16 mouse cellular contexts compared by ENCODE assay signal in genomic region chr14:20431726-20432125, GRCm38 (mm10). TPM values are rescaled to one million over a fixed set of nuclear protein-coding genes. Genes with fewer than 3 reads are reported as not detected.
"Had no signal": no experiment of that assay in that cellular context is flagged by ENCODE, and none has a peak within 500 bp of the region (broad histone marks: within the 10 kb centered on the region; RNA-seq: fewer than 3 reads in every experiment).

No protein-coding gene starts in this region.

- ATAC-seq: liver, postnatal 0 days; midbrain, embryonic 15.5 days had no signal

- H3K9ac ChIP-seq: kidney, embryonic 15.5 days; liver, embryonic 13.5 days; liver, postnatal 0 days; lung, embryonic 15.5 days; midbrain, embryonic 15.5 days; neural tube, embryonic 13.5 days had no signal

- DNase-seq: kidney, postnatal 25 days; liver; liver, embryonic 13.5 days; liver, postnatal 0 days; lung, postnatal 14 days; thymus, postnatal 36 days had no signal

- H3K4me2 ChIP-seq: kidney, embryonic 15.5 days; liver, embryonic 13.5 days; lung, embryonic 15.5 days; midbrain, embryonic 11.5 days; midbrain, embryonic 15.5 days; neural tube, embryonic 13.5 days had no signal

- H3K27ac ChIP-seq: kidney, embryonic 15.5 days; left cerebral cortex, adult 2 months; liver, embryonic 13.5 days; lung, embryonic 15.5 days; macrophage; midbrain, embryonic 15.5 days; neural tube, embryonic 13.5 days had no signal

- H3K4me3 ChIP-seq: kidney, embryonic 15.5 days; left cerebral cortex, adult 2 months; liver, embryonic 13.5 days; lung, embryonic 15.5 days; megakaryocyte, embryonic 14.5 days; midbrain, embryonic 15.5 days; neural tube, embryonic 13.5 days had no signal

- H3K27me3 ChIP-seq: kidney, embryonic 15.5 days; liver, embryonic 13.5 days; lung, embryonic 15.5 days; midbrain, embryonic 15.5 days; neural tube, embryonic 13.5 days had no signal

- H3K9me3 ChIP-seq: kidney, embryonic 15.5 days; liver, embryonic 13.5 days; lung, embryonic 15.5 days; midbrain, embryonic 15.5 days; neural tube, embryonic 13.5 days had no signal

- H3K36me3 ChIP-seq: kidney, embryonic 15.5 days; liver, embryonic 13.5 days; lung, embryonic 15.5 days; midbrain, embryonic 15.5 days; neural tube, embryonic 13.5 days had no signal

- H3K4me1 ChIP-seq: kidney, embryonic 15.5 days; liver, embryonic 13.5 days; lung, embryonic 15.5 days; midbrain, embryonic 15.5 days; neural tube, embryonic 13.5 days had no signal

RNA-seq across cellular contexts. Expression of gene Cfap70, which starts 20.3 kb away (rescaled TPM):
- total RNA-seq: monocyte, adult 5-6 weeks had no signal
- polyA plus RNA-seq: liver, embryonic 13.5 days; macrophage; small intestine, adult 2 months had no signal
